18 mouse cellular contexts compared by ENCODE assay signal in genomic region chr8:5490491-5490890, GRCm38 (mm10).
DNase-seq lines count a peak whose midpoint lies in the region; ATAC-seq and TF ChIP-seq lines count a peak whose summit lies in the region.
"Had no signal": no experiment of that assay in that cellular context is flagged by ENCODE, and none has a peak within 500 bp of the region (broad histone marks: within the 10 kb centered on the region; RNA-seq: fewer than 3 reads in every experiment).

No protein-coding gene starts in this region.

- TF ChIP-seq POLR2A in lung, adult 2 months (IDR thresholded peaks at IDR 0.05; ENCODE audit: borderline replicate concordance, extremely low read depth, low read depth, low read length) = no peak

- TF ChIP-seq CTCF in lung, embryonic 14.5 days (IDR thresholded peaks at IDR 0.05; ENCODE audit: low read depth) = no peak
- TF ChIP-seq CTCF in lung, adult 2 months (IDR thresholded peaks at IDR 0.05; ENCODE audit: insufficient read depth, low read length) = no peak

- H3K27ac ChIP-seq in lung, embryonic 14.5 days (ENCODE audit: low read depth) = no peak overlapping the region
- H3K27ac ChIP-seq: limb, embryonic 12.5 days; liver, embryonic 15.5 days; midbrain, embryonic 15.5 days had no signal

- no peaks in the 10 kb centered on the region for H3K9me3 ChIP-seq in lung, embryonic 14.5 days (ENCODE audit: low read depth, low read length)
- H3K9me3 ChIP-seq: limb, embryonic 12.5 days; liver, embryonic 15.5 days; midbrain, embryonic 15.5 days had no signal

- peak; percentile 52 for DNase-seq in lung, embryonic 14.5 days
- DNase-seq in lung, adult 2 months = no peak
- DNase-seq in adrenal gland, adult 2 months = peak; percentile 75
- peak; percentile 63 for DNase-seq in adrenal gland, postnatal 14 days
- DNase-seq in heart, postnatal 36 days = peak; percentile 18 to 23
- no peak for DNase-seq in frontal cortex, postnatal 10 days (ENCODE audit: low spot score in 2 of 2)
- DNase-seq: cerebellum, adult 18-20 months; cerebellum, postnatal 36 days; forebrain, postnatal 0 days; gastrocnemius, postnatal 10 days; kidney, adult 18-20 months; kidney, postnatal 14 days; thymus, postnatal 4 days had no signal

- no peaks in the 10 kb centered on the region for H3K27me3 ChIP-seq in lung, embryonic 14.5 days (ENCODE audit: insufficient read depth, low read length)
- H3K27me3 ChIP-seq: liver, embryonic 15.5 days; midbrain, embryonic 15.5 days had no signal

- H3K4me3 ChIP-seq in lung, embryonic 14.5 days (ENCODE audit: low read depth, low read length) = no peak overlapping the region
- no peak overlapping the region for H3K4me3 ChIP-seq in lung, adult 2 months (replicated peaks; ENCODE audit: extremely low read depth, low read depth, low read length)
- H3K4me3 ChIP-seq: erythroblast, embryonic 14.5 days; limb, embryonic 12.5 days; liver, embryonic 15.5 days; midbrain, embryonic 15.5 days had no signal

- 49% methylated on average over 3 of the region's 3 CpGs for WGBS in lung, embryonic 14.5 days
- WGBS in lung, adult 2 months = 63% methylated on average over 3 of the region's 3 CpGs

- intact Hi-C loops in heart, postnatal 36 days (cut with DNase I) = no loop called here

- no peak for ATAC-seq in lung, embryonic 14.5 days (ENCODE audit: insufficient read depth)
- no peak for ATAC-seq in erythroid progenitor cell, adult 5-6 weeks (replicated peaks; ENCODE audit: low FRiP score, poor library complexity, severe bottlenecking)
- ATAC-seq: forebrain, postnatal 0 days; midbrain, embryonic 15.5 days had no signal

- H3K4me1 ChIP-seq in lung, embryonic 14.5 days (ENCODE audit: insufficient read depth) = no peaks in the 10 kb centered on the region
- no peaks in the 10 kb centered on the region for H3K4me1 ChIP-seq in lung, adult 2 months (ENCODE audit: control insufficient read depth, insufficient read depth, low read length)
- H3K4me1 ChIP-seq: limb, embryonic 12.5 days; liver, embryonic 15.5 days; midbrain, embryonic 15.5 days had no signal

- no peak overlapping the region for H3K4me2 ChIP-seq in lung, embryonic 14.5 days
- H3K4me2 ChIP-seq: limb, embryonic 12.5 days; liver, embryonic 15.5 days; midbrain, embryonic 15.5 days had no signal

- H3K9ac ChIP-seq in lung, embryonic 14.5 days = no peak overlapping the region
- H3K9ac ChIP-seq: forebrain, postnatal 0 days; limb, embryonic 12.5 days; liver, embryonic 15.5 days; midbrain, embryonic 15.5 days had no signal

- no peaks in the 10 kb centered on the region for H3K36me3 ChIP-seq in lung, embryonic 14.5 days (ENCODE audit: insufficient read depth)
- H3K36me3 ChIP-seq: limb, embryonic 12.5 days; liver, embryonic 15.5 days; midbrain, embryonic 15.5 days had no signal

Comparison
In these comparisons a context has a peak if more than half of its experiments do, and no peak if none do; other contexts are left out.
1. DNase-seq: peak in lung, embryonic 14.5 days (single experiment), adrenal gland, adult 2 months (single experiment), adrenal gland, postnatal 14 days (single experiment) and heart, postnatal 36 days (2 of 2); none in lung, adult 2 months (single experiment) and frontal cortex, postnatal 10 days (0 of 2).